In the genomic region with DNA sequence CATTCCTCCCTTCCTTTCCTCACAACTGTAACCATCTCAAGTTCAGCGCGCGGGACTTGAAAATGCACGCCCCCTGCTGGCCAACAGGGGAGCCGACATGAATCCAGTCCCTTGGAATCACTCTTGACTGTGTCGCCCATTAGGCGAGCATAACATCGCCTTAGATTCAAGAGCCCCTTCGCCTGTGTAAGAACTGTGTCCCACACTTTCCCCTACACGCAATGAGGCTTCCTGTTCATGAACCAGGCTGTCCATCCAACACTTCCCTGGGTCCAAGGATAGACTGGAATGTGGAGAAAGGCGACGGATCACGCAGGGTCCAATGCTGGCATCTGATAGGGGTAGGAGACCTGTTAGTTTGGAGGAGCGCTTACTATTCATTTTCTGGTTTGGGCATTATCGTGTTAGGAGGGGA, we compare ENCODE assay signal across 8 mouse cellular contexts. TPM values are rescaled to one million over a fixed set of nuclear protein-coding genes. Genes with fewer than 3 reads are reported as not detected.
A peak's percentile ranks its signal among the peaks of the same experiment; 100 is the strongest.
DNase-seq lines count a peak whose midpoint lies in the region; ATAC-seq and TF ChIP-seq lines count a peak whose summit lies in the region.

No protein-coding gene starts in this region.

- peak overlapping the region; percentile 64 for H3K4me2 ChIP-seq in limb, embryonic 11.5 days (ENCODE audit: low read depth, severe bottlenecking)
- H3K4me2 ChIP-seq in midbrain, embryonic 12.5 days (replicated peaks), result peak overlapping the region; percentile 85

- H3K27ac ChIP-seq in gastrocnemius, adult 2 months, result peak overlapping the region; percentile 90
- H3K27ac ChIP-seq in limb, embryonic 11.5 days (replicated peaks; ENCODE audit: low read depth, low read length), result no peak overlapping the region
- H3K27ac ChIP-seq in midbrain, embryonic 12.5 days (replicated peaks), result no peak overlapping the region

- no peaks in the 10 kb centered on the region for H3K36me3 ChIP-seq in limb, embryonic 11.5 days (ENCODE audit: control insufficient read depth, insufficient read depth, low read length)
- no peaks in the 10 kb centered on the region for H3K36me3 ChIP-seq in midbrain, embryonic 12.5 days
- H3K36me3 ChIP-seq in splenic B cell, adult 2 months (ENCODE audit: control insufficient read depth, insufficient read depth, low read length, poor library complexity, severe bottlenecking), result no peaks in the 10 kb centered on the region

- no peak overlapping the region for H3K9ac ChIP-seq in limb, embryonic 11.5 days (ENCODE audit: low read length)
- H3K9ac ChIP-seq in midbrain, embryonic 12.5 days (replicated peaks), result peak overlapping the region; percentile 59

- H3K27me3 ChIP-seq in limb, embryonic 11.5 days (ENCODE audit: control insufficient read depth, insufficient read depth, low read length), result peaks cover 27% of the 10 kb centered on the region
- H3K27me3 ChIP-seq in midbrain, embryonic 12.5 days, result peaks cover 60% of the 10 kb centered on the region
- no peaks in the 10 kb centered on the region for H3K27me3 ChIP-seq in splenic B cell, adult 2 months (ENCODE audit: control insufficient read depth, insufficient read depth, low read length, poor library complexity, severe bottlenecking)

- TF ChIP-seq CTCF in gastrocnemius, adult 2 months (IDR thresholded peaks at IDR 0.05), result peak; percentile 96

- no peak for ATAC-seq in limb, embryonic 11.5 days (ENCODE audit: insufficient number of reproducible peaks, low FRiP score, low TSS enrichment, low read depth)
- peak; percentile 58 for ATAC-seq in midbrain, embryonic 12.5 days (ENCODE audit: low FRiP score, low read depth)

- 0 out of 2 replicates have a peak, but pooled peaks cover 8% of the 10 kb centered on the region for H3K4me1 ChIP-seq in limb, embryonic 11.5 days (ENCODE audit: control insufficient read depth, insufficient read depth, low read length)
- peaks cover 14% of the 10 kb centered on the region for H3K4me1 ChIP-seq in midbrain, embryonic 12.5 days

- peak overlapping the region; percentile 79 for H3K4me3 ChIP-seq in gastrocnemius, adult 2 months
- H3K4me3 ChIP-seq in limb, embryonic 11.5 days (ENCODE audit: low read depth, low read length), result peak overlapping the region; percentile 29
- H3K4me3 ChIP-seq in midbrain, embryonic 12.5 days, result peak overlapping the region; percentile 46

- intact Hi-C loops in gastrocnemius, adult 2 months (cut with DNase I), result loop anchor here (1.0 kb wide), 1 partner anchor 44 kb away; no protein-coding TSS in a partner anchor

- WGBS in limb, embryonic 11.5 days, result 3% methylated on average over 15 of the region's 15 CpGs
- WGBS in midbrain, embryonic 12.5 days, result 2% methylated on average over 15 of the region's 15 CpGs

- no peaks in the 10 kb centered on the region for H3K9me3 ChIP-seq in limb, embryonic 11.5 days (ENCODE audit: control insufficient read depth, low read length)
- no peaks in the 10 kb centered on the region for H3K9me3 ChIP-seq in midbrain, embryonic 12.5 days

- peak; percentile 78 to 83 for DNase-seq in left cerebral cortex, adult 18-20 months (ENCODE audit: low spot score in 2 of 2)
- DNase-seq in left cerebral cortex, adult 11 months (ENCODE audit: low spot score), result no peak
- peak; percentile 86 to 91 for DNase-seq in cerebellum, postnatal 10 days
- DNase-seq in gastrocnemius, adult 2 months, result peak; percentile 78
- DNase-seq in induced T-regulatory cell, adult 2 months (ENCODE audit: low read depth), result peak; percentile 63
- peak; percentile 81 for DNase-seq in limb, embryonic 11.5 days (ENCODE audit: low spot score)
- peak; percentile 48 for DNase-seq in splenic B cell, adult 2 months (ENCODE audit: low read depth, low spot score)

RNA-seq across cellular contexts. Expression of a gene that starts 0.5 kb away (rescaled TPM):
- total RNA-seq in left cerebral cortex, adult 18-20 months (2021), result 10 to 100 TPM; 10.5 to 13.4 TPM
- 10 to 100 TPM; 38.8 to 53.4 TPM for total RNA-seq in gastrocnemius, adult 2 months (2021)
- polyA plus RNA-seq in limb, embryonic 11.5 days (2014; fragmentation: Nextera tagmentation; extraction: Ambion mirVana), result not detected in 2 replicates
- not detected in 2 replicates for polyA plus RNA-seq in midbrain, embryonic 12.5 days (2016; fragmentation: Nextera tagmentation; extraction: Ambion mirVana)

RNA-seq across cellular contexts. Expression of a gene that starts 17.8 kb away (rescaled TPM):
- total RNA-seq in left cerebral cortex, adult 18-20 months (2021), result 100 to 1,000 TPM; 525 to 560 TPM
- total RNA-seq in gastrocnemius, adult 2 months (2021), result under 1 TPM in 1 of 2 experiments, not detected in 1; 0.08 TPM
- 0.17 and 1.7 TPM in 2 replicates for polyA plus RNA-seq in limb, embryonic 11.5 days (2014; fragmentation: Nextera tagmentation; extraction: Ambion mirVana)
- polyA plus RNA-seq in midbrain, embryonic 12.5 days (2016; fragmentation: Nextera tagmentation; extraction: Ambion mirVana), result 2.4 and 3.5 TPM in 2 replicates

RNA-seq across cellular contexts. Expression of a gene that starts 32.6 kb away (rescaled TPM):
- 1 to 10 TPM; 3.5 to 3.9 TPM for total RNA-seq in left cerebral cortex, adult 18-20 months (2021)
- 1 to 10 TPM; 5.1 to 6.4 TPM for total RNA-seq in gastrocnemius, adult 2 months (2021)
- 2.4 and 2.7 TPM in 2 replicates for polyA plus RNA-seq in limb, embryonic 11.5 days (2014; fragmentation: Nextera tagmentation; extraction: Ambion mirVana)
- 7.4 and 8.0 TPM in 2 replicates for polyA plus RNA-seq in midbrain, embryonic 12.5 days (2016; fragmentation: Nextera tagmentation; extraction: Ambion mirVana)

Comparison
In these comparisons a context has a peak if more than half of its experiments do, and no peak if none do; other contexts are left out.
1. H3K4me3 ChIP-seq: peak in every context shown above with its lines; median percentile 79 in gastrocnemius, adult 2 months; 46 in midbrain, embryonic 12.5 days; 29 in limb, embryonic 11.5 days.
2. RNA of a gene that starts 17.8 kb away (total RNA-seq): 525 to 560 TPM in left cerebral cortex, adult 18-20 months; 0.08 TPM in gastrocnemius, adult 2 months; every median in the first group is over 100 times any median in the second.